Mouse (Mus musculus): ENCODE measurements at regions not wholly inside any gene's neighbourhood (a gene's known extent, or its start where the extent isn't known, plus 50 kb on each side); places are given as distances from the start of the nearest gene placed in this dataset.

DNA sequence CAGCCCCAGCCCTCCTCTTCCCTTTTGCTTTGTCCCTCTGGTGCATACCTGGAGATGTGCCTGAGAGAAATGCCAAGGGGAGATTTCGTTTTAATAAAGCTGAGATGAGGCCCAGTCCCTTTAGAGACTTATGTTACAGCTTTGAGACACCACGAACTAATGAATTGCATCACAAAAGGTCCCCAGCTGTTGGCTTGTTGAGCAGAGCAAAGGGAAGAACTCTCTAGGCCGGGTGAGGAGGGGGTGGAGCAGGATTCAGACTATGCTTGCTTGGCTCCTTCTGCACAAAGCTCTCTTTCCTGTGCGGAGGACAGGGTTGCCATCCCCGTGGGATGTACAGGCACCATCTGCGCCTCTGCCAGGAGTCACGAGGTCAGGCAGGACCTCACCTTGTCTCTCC is 345.3 kb upstream of the Castor2 start:
- no peak for ATAC-seq (ENCODE audit: insufficient read depth, low FRiP score)
- Histone ChIP-seq H3K4me3 (replicated peaks; ENCODE audit: low read length) (no peak overlapping the region), H3K4me2 (ENCODE audit: low read depth, low read length) (no peak overlapping the region), H3K27ac (ENCODE audit: low read length) (no peak overlapping the region), H3K9ac (ENCODE audit: low read length) (no peak overlapping the region), H3K4me1 (ENCODE audit: control insufficient read depth, insufficient read depth, low read length) (no peaks in the 10 kb centered on the region), H3K9me3 (replicated peaks; ENCODE audit: control insufficient read depth, low read length) (no peaks in the 10 kb centered on the region), H3K27me3 (ENCODE audit: control insufficient read depth, insufficient read depth, low read length) (no peaks in the 10 kb centered on the region), H3K36me3 (ENCODE audit: control insufficient read depth, insufficient read depth, low read length) (no peaks in the 10 kb centered on the region)
- 23% methylated on average over 7 of the region's 7 CpGs for WGBS

DNA sequence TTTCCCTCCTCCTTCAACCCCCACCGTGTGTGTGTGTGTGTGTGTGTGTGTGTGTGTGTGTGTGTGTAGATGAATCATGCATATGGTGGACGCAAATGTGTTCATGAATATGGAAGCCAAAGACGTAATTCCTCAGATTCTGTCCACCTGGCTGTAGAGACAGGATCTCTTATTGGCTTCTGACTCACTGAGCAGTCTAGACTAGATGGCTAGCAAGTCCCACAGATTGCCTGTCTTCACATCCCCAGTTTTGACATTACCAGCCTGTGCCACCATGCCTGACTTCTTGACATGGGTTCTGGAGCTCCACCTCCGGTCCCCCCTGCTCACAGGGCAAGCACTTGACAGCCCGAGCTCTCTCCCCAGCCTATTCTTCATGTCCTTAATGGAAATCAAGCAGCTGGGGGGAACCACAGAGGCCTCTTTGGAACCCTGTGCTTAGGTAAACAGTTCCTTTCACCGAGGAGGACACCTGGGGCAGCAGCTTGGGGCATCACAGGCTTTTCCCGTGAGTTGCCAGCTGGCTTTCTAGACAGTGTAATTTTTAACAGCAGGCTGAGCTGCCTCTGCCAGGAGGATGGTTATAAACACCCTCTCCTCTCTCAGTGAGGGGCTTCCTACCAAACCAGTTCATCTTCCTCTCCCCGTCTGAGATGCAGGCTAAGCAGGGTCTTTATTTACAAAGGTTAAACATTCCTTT is 345.9 kb upstream of the Castor2 start:
- no peak for ATAC-seq (ENCODE audit: insufficient read depth, low FRiP score)
- Histone ChIP-seq H3K4me1 (ENCODE audit: control insufficient read depth, insufficient read depth, low read length) (no peaks in the 10 kb centered on the region), H3K9me3 (replicated peaks; ENCODE audit: control insufficient read depth, low read length) (no peaks in the 10 kb centered on the region), H3K4me2 (ENCODE audit: low read depth, low read length) (no peak overlapping the region), H3K4me3 (replicated peaks; ENCODE audit: low read length) (no peak overlapping the region), H3K9ac (ENCODE audit: low read length) (no peak overlapping the region), H3K27ac (ENCODE audit: low read length) (no peak overlapping the region), H3K27me3 (ENCODE audit: control insufficient read depth, insufficient read depth, low read length) (no peaks in the 10 kb centered on the region), H3K36me3 (ENCODE audit: control insufficient read depth, insufficient read depth, low read length) (no peaks in the 10 kb centered on the region)
- 32% methylated on average over 8 of the region's 8 CpGs for WGBS

DNA sequence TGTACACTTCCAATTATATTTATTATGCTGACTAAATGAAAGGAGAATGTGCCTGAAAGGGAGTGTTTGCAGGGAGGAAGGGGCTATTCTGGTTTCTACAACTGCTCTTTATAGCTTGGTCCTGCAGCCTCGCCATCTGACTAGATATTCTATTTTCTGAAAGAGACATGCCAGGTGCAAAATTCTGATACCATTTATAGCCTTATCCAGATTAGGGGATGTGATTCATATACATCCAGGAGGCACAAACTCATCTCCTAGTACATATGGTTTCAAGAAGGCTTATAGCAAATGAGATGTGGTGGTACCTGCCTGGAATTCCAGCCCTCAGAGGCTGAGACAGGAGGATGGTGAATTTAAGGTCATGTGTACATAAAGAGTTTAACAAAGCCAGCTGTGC is 352.6 kb upstream of the Castor2 start:
- no peak for ATAC-seq (ENCODE audit: insufficient read depth, low FRiP score)
- H3K36me3 ChIP-seq (ENCODE audit: control insufficient read depth, insufficient read depth, low read length), result no peaks in the 10 kb centered on the region
- H3K27me3 ChIP-seq (ENCODE audit: control insufficient read depth, insufficient read depth, low read length), result no peaks in the 10 kb centered on the region
- no peak overlapping the region for H3K4me2 ChIP-seq (ENCODE audit: low read depth, low read length)
- no peaks in the 10 kb centered on the region for H3K9me3 ChIP-seq (replicated peaks; ENCODE audit: control insufficient read depth, low read length)
- no peak overlapping the region for H3K4me3 ChIP-seq (replicated peaks; ENCODE audit: low read length)
- no peak overlapping the region for H3K9ac ChIP-seq (ENCODE audit: low read length)
- H3K27ac ChIP-seq (ENCODE audit: low read length), result no peak overlapping the region
- 0 out of 2 replicates have a peak, but pooled peaks cover 4% of the 10 kb centered on the region for H3K4me1 ChIP-seq (ENCODE audit: control insufficient read depth, insufficient read depth, low read length)
- 78% methylated on average over 1 of the region's 1 CpGs for WGBS

DNA sequence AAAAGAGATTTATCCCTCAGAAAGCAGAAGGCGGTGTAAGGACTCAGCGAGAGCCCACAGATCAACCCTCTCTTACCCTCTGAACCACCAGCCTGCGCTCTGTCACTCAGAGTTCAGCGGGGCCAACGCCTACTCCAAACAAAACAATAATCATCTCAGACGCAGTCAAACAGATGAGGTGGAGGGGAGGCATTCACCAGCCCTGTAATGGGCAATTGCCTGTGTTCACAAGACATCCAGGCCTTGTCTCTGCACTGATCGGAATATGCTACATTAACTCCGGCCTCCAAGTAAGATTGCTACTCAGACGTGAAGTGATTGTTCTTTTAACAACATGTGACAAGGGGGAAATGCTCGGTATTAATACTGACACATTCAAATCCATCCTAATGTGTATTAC is 353.1 kb upstream of the Castor2 start:
- H3K27ac ChIP-seq (ENCODE audit: low read length), result no peak overlapping the region
- no peak overlapping the region for H3K4me2 ChIP-seq (ENCODE audit: low read depth, low read length)
- WGBS, result 39% methylated on average over 10 of the region's 10 CpGs

DNA sequence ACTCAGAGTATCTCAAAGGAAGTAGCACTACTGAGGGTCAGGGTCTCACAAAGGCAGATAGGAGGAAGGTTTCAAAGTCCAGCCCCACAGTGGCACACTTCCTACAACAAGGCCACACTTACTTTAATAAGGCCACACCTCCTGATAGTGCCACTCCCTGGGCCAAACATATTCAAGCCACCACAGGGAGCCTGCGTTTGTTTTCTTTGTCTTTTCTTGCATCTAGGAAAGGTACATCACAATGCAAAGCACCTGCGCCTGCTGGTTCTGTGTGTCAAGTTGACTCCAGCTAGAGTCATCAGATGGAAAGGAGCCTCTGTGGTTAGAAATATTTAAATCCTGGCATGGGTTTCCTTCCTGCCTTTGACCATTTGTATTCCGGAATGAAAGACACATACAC is 355.4 kb upstream of the Castor2 start:
- ATAC-seq (ENCODE audit: insufficient read depth, low FRiP score), result no peak
- H3K36me3 ChIP-seq (ENCODE audit: control insufficient read depth, insufficient read depth, low read length), result no peaks in the 10 kb centered on the region

More for the DNA sequence above, 353.1 kb upstream of the Castor2 start:
- Histone ChIP-seq H3K9me3 (replicated peaks; ENCODE audit: control insufficient read depth, low read length) (no peaks in the 10 kb centered on the region), H3K27me3 (ENCODE audit: control insufficient read depth, insufficient read depth, low read length) (no peaks in the 10 kb centered on the region), H3K9ac (ENCODE audit: low read length) (no peak overlapping the region), H3K4me1 (ENCODE audit: control insufficient read depth, insufficient read depth, low read length) (0 out of 2 replicates have a peak, but pooled peaks cover 4% of the 10 kb centered on the region), H3K36me3 (ENCODE audit: control insufficient read depth, insufficient read depth, low read length) (no peaks in the 10 kb centered on the region), H3K4me3 (replicated peaks; ENCODE audit: low read length) (no peak overlapping the region)
- ATAC-seq (ENCODE audit: insufficient read depth, low FRiP score), result no peak

DNA sequence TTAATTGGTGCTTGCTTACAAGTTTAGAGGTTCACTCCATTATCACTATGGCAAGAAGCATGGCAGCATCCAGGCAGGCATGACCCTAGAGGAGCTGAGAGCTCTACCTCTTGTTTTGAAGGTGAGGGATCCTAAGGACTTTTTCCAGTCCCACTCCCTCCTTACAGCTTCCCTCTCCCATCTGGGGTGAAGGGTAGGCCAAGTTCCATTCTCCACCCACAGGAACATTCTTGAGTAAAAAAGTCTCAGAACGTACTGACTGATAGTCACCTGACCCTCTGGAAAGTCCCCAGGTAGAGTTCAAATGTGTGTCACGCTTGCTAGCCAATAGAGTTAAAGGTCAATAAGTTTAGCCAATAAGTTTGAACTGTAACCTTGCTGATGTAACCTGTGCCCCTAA is 355.9 kb upstream of the Castor2 start:
- ATAC-seq (ENCODE audit: insufficient read depth, low FRiP score), result no peak
- H3K4me3 ChIP-seq (replicated peaks; ENCODE audit: low read length), result no peak overlapping the region
- no peaks in the 10 kb centered on the region for H3K27me3 ChIP-seq (ENCODE audit: control insufficient read depth, insufficient read depth, low read length)
- WGBS, result 80% methylated on average over 2 of the region's 2 CpGs
- 0 out of 2 replicates have a peak, but pooled peaks cover 4% of the 10 kb centered on the region for H3K4me1 ChIP-seq (ENCODE audit: control insufficient read depth, insufficient read depth, low read length)
- H3K9me3 ChIP-seq (replicated peaks; ENCODE audit: control insufficient read depth, low read length), result no peaks in the 10 kb centered on the region
- no peaks in the 10 kb centered on the region for H3K36me3 ChIP-seq (ENCODE audit: control insufficient read depth, insufficient read depth, low read length)
- no peak overlapping the region for H3K9ac ChIP-seq (ENCODE audit: low read length)
- no peak overlapping the region for H3K27ac ChIP-seq (ENCODE audit: low read length)
- no peak overlapping the region for H3K4me2 ChIP-seq (ENCODE audit: low read depth, low read length)

More for the DNA sequence above, 355.4 kb upstream of the Castor2 start:
- WGBS, result 80% methylated on average over 3 of the region's 3 CpGs
- no peaks in the 10 kb centered on the region for H3K27me3 ChIP-seq (ENCODE audit: control insufficient read depth, insufficient read depth, low read length)
- H3K27ac ChIP-seq (ENCODE audit: low read length), result no peak overlapping the region
- no peak overlapping the region for H3K4me2 ChIP-seq (ENCODE audit: low read depth, low read length)
- H3K4me1 ChIP-seq (ENCODE audit: control insufficient read depth, insufficient read depth, low read length), result 0 out of 2 replicates have a peak, but pooled peaks cover 4% of the 10 kb centered on the region
- no peak overlapping the region for H3K9ac ChIP-seq (ENCODE audit: low read length)
- no peaks in the 10 kb centered on the region for H3K9me3 ChIP-seq (replicated peaks; ENCODE audit: control insufficient read depth, low read length)
- H3K4me3 ChIP-seq (replicated peaks; ENCODE audit: low read length), result no peak overlapping the region

DNA sequence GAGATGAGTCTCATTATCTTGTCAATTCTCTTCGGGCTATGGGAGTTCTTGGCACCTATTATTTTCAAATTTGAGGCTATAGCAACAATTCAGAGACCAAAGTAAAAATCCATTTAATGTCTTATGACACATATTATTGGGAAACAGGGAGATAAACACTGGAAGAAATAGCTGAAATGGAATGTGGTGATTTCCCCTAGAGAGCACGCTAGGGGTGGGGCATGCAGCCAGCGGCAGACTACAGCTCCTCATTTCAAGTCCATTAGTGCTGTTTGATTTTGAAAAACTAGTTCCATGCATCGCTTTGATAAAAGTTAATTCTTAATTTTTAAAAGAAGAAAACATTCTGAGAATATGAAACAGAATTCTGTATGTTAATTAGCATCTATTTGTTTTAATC is 367.6 kb upstream of the Castor2 start:
- Histone ChIP-seq H3K9me3 (replicated peaks; ENCODE audit: control insufficient read depth, low read length) (no peaks in the 10 kb centered on the region), H3K27me3 (ENCODE audit: control insufficient read depth, insufficient read depth, low read length) (no peaks in the 10 kb centered on the region), H3K36me3 (ENCODE audit: control insufficient read depth, insufficient read depth, low read length) (no peaks in the 10 kb centered on the region), H3K9ac (ENCODE audit: low read length) (no peak overlapping the region), H3K4me3 (replicated peaks; ENCODE audit: low read length) (no peak overlapping the region), H3K4me2 (ENCODE audit: low read depth, low read length) (no peak overlapping the region), H3K4me1 (ENCODE audit: control insufficient read depth, insufficient read depth, low read length) (no peaks in the 10 kb centered on the region), H3K27ac (ENCODE audit: low read length) (no peak overlapping the region)
- no peak for ATAC-seq (ENCODE audit: insufficient read depth, low FRiP score)
- 75% methylated on average over 4 of the region's 4 CpGs for WGBS

DNA sequence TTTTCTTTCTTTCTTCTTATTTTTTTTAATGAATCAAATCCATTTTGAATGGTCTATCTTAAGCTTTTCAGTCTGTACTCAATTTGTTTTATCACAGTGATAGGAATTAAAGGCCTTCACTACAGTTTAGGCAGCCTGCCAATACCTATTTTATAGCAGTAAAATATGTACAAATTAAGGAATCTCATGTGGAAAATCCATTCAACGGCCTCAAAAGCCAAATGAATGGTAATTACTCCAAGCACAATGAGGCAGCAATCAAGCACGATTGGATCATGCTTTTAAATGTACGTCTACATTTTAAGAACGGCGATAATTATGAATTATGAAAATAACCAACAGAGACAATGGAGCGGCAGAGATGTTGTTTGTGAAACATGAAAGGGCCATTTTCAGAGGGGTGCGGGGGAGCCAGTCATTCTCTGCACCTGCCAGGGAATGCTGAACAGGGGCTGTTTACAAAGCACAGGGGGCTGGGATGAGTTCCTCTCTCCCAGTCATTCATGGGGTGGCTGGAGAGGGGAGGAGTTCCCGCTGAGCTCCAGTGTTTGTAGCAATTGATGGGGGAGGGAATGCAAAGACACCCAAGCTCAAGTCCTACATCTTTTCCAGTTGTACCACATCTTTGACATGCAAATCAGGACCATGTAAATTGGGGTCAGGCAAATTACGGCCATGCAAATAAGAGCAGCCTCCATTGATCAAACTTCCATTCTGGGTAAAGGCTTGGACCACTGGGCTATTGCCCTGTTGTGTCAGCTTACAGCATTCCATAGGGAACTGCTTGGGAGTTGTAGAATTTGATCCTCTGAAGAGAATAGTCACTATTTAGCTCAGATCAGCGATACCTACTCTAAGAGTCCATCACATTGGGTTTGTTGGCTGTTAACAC is 381.1 kb upstream of the Castor2 start:
- no peak overlapping the region for H3K4me3 ChIP-seq (replicated peaks; ENCODE audit: low read length)

DNA sequence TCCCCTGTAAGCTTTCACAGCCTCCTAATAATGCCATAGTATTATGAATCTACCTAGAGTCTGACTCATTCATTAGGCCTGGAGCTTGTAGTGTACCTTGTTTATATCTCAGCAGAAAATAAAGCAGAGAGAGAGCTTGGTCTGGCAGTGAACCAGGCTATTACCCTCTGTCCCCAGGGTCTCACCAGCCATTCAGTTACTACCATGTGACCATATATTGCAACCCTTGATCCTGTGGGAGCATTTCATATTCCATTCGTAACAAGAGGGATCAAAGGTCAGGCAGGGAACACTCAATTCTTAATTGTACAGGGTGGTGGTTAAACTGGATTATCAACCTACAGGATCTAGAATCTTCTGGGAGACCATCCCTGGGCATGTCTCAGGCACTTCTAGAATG is 383.7 kb upstream of the Castor2 start:
- H3K4me2 ChIP-seq (ENCODE audit: low read depth, low read length), result no peak overlapping the region
- H3K27ac ChIP-seq (ENCODE audit: low read length), result no peak overlapping the region
- ATAC-seq (ENCODE audit: insufficient read depth, low FRiP score), result no peak
- H3K27me3 ChIP-seq (ENCODE audit: control insufficient read depth, insufficient read depth, low read length), result no peaks in the 10 kb centered on the region
- WGBS, result 84% methylated on average over 1 of the region's 1 CpGs
- no peak overlapping the region for H3K9ac ChIP-seq (ENCODE audit: low read length)
- no peaks in the 10 kb centered on the region for H3K36me3 ChIP-seq (ENCODE audit: control insufficient read depth, insufficient read depth, low read length)
- H3K9me3 ChIP-seq (replicated peaks; ENCODE audit: control insufficient read depth, low read length), result no peaks in the 10 kb centered on the region
- H3K4me1 ChIP-seq (ENCODE audit: control insufficient read depth, insufficient read depth, low read length), result no peaks in the 10 kb centered on the region
- H3K4me3 ChIP-seq (replicated peaks; ENCODE audit: low read length), result no peak overlapping the region

More for the DNA sequence above, 381.1 kb upstream of the Castor2 start:
- no peaks in the 10 kb centered on the region for H3K27me3 ChIP-seq (ENCODE audit: control insufficient read depth, insufficient read depth, low read length)
- H3K27ac ChIP-seq (ENCODE audit: low read length), result no peak overlapping the region
- H3K9ac ChIP-seq (ENCODE audit: low read length), result no peak overlapping the region
- H3K36me3 ChIP-seq (ENCODE audit: control insufficient read depth, insufficient read depth, low read length), result no peaks in the 10 kb centered on the region
- H3K4me2 ChIP-seq (ENCODE audit: low read depth, low read length), result no peak overlapping the region
- no peaks in the 10 kb centered on the region for H3K9me3 ChIP-seq (replicated peaks; ENCODE audit: control insufficient read depth, low read length)
- H3K4me1 ChIP-seq (ENCODE audit: control insufficient read depth, insufficient read depth, low read length), result no peaks in the 10 kb centered on the region
- no peak for ATAC-seq (ENCODE audit: insufficient read depth, low FRiP score)
- WGBS, result 63% methylated on average over 10 of the region's 10 CpGs
